Mouse (Mus musculus) stomach, embryonic 14.5 days (tissue): ENCODE results near the gene Cdc42ep2. TPM values are rescaled to one million over a fixed set of nuclear protein-coding genes. Genes with fewer than 3 reads are reported as not detected.

Source experiments
- ATAC-seq: fragments of 200-750 bp; cut with Nextera tagmentation; 2 replicates; pipeline ENCODE4 v1.8.0; 2017; ENCODE audit warnings: low read depth, moderate TSS enrichment; ENCODE audit not compliant: insufficient number of reproducible peaks, insufficient read depth, low FRiP score
- H3K27ac ChIP-seq: fragments of 300-500 bp; sonication (generic); 2 replicates; pipeline ENCODE4 v1.5.1; 2014; ENCODE audit warnings: mild to moderate bottlenecking, low read length, moderate library complexity, mixed read lengths
- H3K27me3 ChIP-seq: fragments of 300-500 bp; sonication (generic); 2 replicates; pipeline ENCODE4 v1.6.1; 2014; ENCODE audit warnings: low read length, control low read depth, mixed read lengths; ENCODE audit not compliant: control insufficient read depth, insufficient read depth
- H3K36me3 ChIP-seq: fragments of 300-500 bp; sonication (generic); 2 replicates; pipeline ENCODE4 v1.6.1; 2014; ENCODE audit warnings: mild to moderate bottlenecking, control low read depth, low read length, moderate library complexity, mixed read lengths; ENCODE audit not compliant: control insufficient read depth, insufficient read depth
- H3K4me1 ChIP-seq: fragments of 300-500 bp; sonication (generic); 2 replicates; pipeline ENCODE4 v1.6.1; 2014; ENCODE audit warnings: low read length, control low read depth, mixed read lengths; ENCODE audit not compliant: control insufficient read depth, insufficient read depth
- H3K4me2 ChIP-seq: fragments of 300-500 bp; sonication (generic); replicated peaks from 2 replicates; pipeline ENCODE4 v1.6.1; 2014; ENCODE audit warnings: low read depth, low read length, control low read depth
- H3K4me3 ChIP-seq: fragments of 300-500 bp; sonication (generic); 2 replicates; pipeline ENCODE4 v1.5.1; 2014; ENCODE audit warnings: low read depth, low read length, control low read depth
- H3K9ac ChIP-seq: fragments of 300-500 bp; sonication (generic); replicated peaks from 2 replicates; pipeline ENCODE4 v1.6.1; 2014; ENCODE audit warnings: low read depth, mild to moderate bottlenecking, control low read depth, low read length, moderate library complexity, mixed read lengths
- H3K9me3 ChIP-seq: fragments of 300-500 bp; sonication (generic); 2 replicates; pipeline ENCODE4 v1.6.1; 2016; ENCODE audit warnings: low read depth, low read length, control low read depth; ENCODE audit not compliant: control insufficient read depth
- WGBS: fragments of 180-500 bp; shearing (Covaris S2); extraction: QIAGEN DNeasy Blood & Tissue Kit; methylation state at CpG from one replicate; pipeline ENCODE4 v1.1.7; 2014; 5-methylcytosine and 5-hydroxymethylcytosine counted together
- polyA plus RNA-seq: library from polyadenylated mRNA; unstranded; fragments of >200 nt; fragmentation: Nextera tagmentation; extraction: Ambion mirVana; gene quantifications from 2 replicates; pipeline ENCODE4 v1.2.1, GENCODE M21; 2014

The Cdc42ep2 gene
- polyA plus RNA-seq, 1 experiment from 2014 or later = 7.4 TPM

- H3K9me3 ChIP-seq = no peaks in the 10 kb centered on the region
- no peak overlapping the region for H3K9ac ChIP-seq
- no peaks in the 10 kb centered on the region for H3K27me3 ChIP-seq
- H3K36me3 ChIP-seq = no peaks in the 10 kb centered on the region
- peaks cover 19% of the 10 kb centered on the region for H3K4me1 ChIP-seq
- H3K27ac ChIP-seq = no peak overlapping the region
- no peak for ATAC-seq
- WGBS = 63% methylated on average over 8 of the region's 8 CpGs
- no peak overlapping the region for H3K4me3 ChIP-seq
- H3K4me2 ChIP-seq = no peak overlapping the region
Observed at GRCm38 (mm10) chr19:5927532-5927931, 2.9 kb upstream of the Cdc42ep2 start.

GRCm38 (mm10) chr19:5927026-5927425 lies 2.4 kb upstream of the Cdc42ep2 start:
- H3K27me3 ChIP-seq = no peaks in the 10 kb centered on the region
- no peaks in the 10 kb centered on the region for H3K9me3 ChIP-seq
- no peak for ATAC-seq
- H3K4me2 ChIP-seq = no peak overlapping the region
- no peak overlapping the region for H3K9ac ChIP-seq
- no peak overlapping the region for H3K4me3 ChIP-seq
- peaks cover 22% of the 10 kb centered on the region for H3K4me1 ChIP-seq
- 83% methylated on average over 11 of the region's 11 CpGs for WGBS
- H3K27ac ChIP-seq = no peak overlapping the region
- H3K36me3 ChIP-seq = no peaks in the 10 kb centered on the region

- WGBS = 29% methylated on average over 11 of the region's 11 CpGs
- H3K9ac ChIP-seq = no peak overlapping the region
- H3K4me1 ChIP-seq = peaks cover 29% of the 10 kb centered on the region
- no peak for ATAC-seq
- no peaks in the 10 kb centered on the region for H3K36me3 ChIP-seq
- H3K27me3 ChIP-seq = no peaks in the 10 kb centered on the region
- peak overlapping the region; percentile 45 for H3K4me3 ChIP-seq
- H3K4me2 ChIP-seq = peak overlapping the region; percentile 97
- H3K27ac ChIP-seq = peak overlapping the region; percentile 34; the same call in 1 of the 2 replicates
- no peaks in the 10 kb centered on the region for H3K9me3 ChIP-seq
Observed at GRCm38 (mm10) chr19:5925311-5925855, 767 bp upstream of the Cdc42ep2 start.

- Histone ChIP-seq H3K9me3 (no peaks in the 10 kb centered on the region), H3K4me1 (peaks cover 20% of the 10 kb centered on the region)
Observed at GRCm38 (mm10) chr19:5923990-5924712, 465 bp downstream of the Cdc42ep2 start.

GRCm38 (mm10) chr19:5922963-5923362 lies 1.7 kb downstream of the Cdc42ep2 start:
- Histone ChIP-seq H3K9ac (no peak overlapping the region), H3K4me3 (no peak overlapping the region), H3K9me3 (no peaks in the 10 kb centered on the region), H3K27ac (no peak overlapping the region), H3K4me1 (peaks cover 13% of the 10 kb centered on the region), H3K27me3 (no peaks in the 10 kb centered on the region), H3K36me3 (no peaks in the 10 kb centered on the region), H3K4me2 (no peak overlapping the region)
- no peak for ATAC-seq
- 98% methylated on average over 3 of the region's 3 CpGs for WGBS

More at GRCm38 (mm10) chr19:5923990-5924712, 465 bp downstream of the Cdc42ep2 start:
- Histone ChIP-seq H3K36me3 (no peaks in the 10 kb centered on the region), H3K4me2 (peak overlapping the region; percentile 97), H3K27me3 (no peaks in the 10 kb centered on the region), H3K27ac (peak overlapping the region; percentile 62), H3K9ac (peak overlapping the region; percentile 25; the same call in 1 of the 2 replicates), H3K4me3 (peak overlapping the region; percentile 45)
- under 1% methylated on average over 38 of the region's 38 CpGs for WGBS
- ATAC-seq = peak; percentile 72

GRCm38 (mm10) chr19:5922119-5922942 lies 2.3 kb downstream of the Cdc42ep2 start:
- WGBS = 70% methylated on average over 15 of the region's 15 CpGs
- Histone ChIP-seq H3K4me1 (peaks cover 13% of the 10 kb centered on the region), H3K27me3 (no peaks in the 10 kb centered on the region), H3K9me3 (no peaks in the 10 kb centered on the region), H3K4me2 (peak overlapping the region; percentile 17; the same call in 1 of the 2 replicates), H3K27ac (no peak overlapping the region; the same call in 1 of the 2 replicates), H3K4me3 (no peak overlapping the region), H3K36me3 (peaks cover 6% of the 10 kb centered on the region), H3K9ac (no peak overlapping the region)
- ATAC-seq = no peak

GRCm38 (mm10) chr19:5921715-5922114 lies 2.9 kb downstream of the Cdc42ep2 start:
- Histone ChIP-seq H3K36me3 (peaks cover 11% of the 10 kb centered on the region), H3K4me2 (peak overlapping the region; percentile 17; the same call in 1 of the 2 replicates), H3K4me3 (no peak overlapping the region), H3K27ac (no peak overlapping the region; the same call in 1 of the 2 replicates), H3K27me3 (no peaks in the 10 kb centered on the region), H3K9ac (no peak overlapping the region), H3K9me3 (no peaks in the 10 kb centered on the region), H3K4me1 (peaks cover 13% of the 10 kb centered on the region)
- WGBS = 15% methylated on average over 9 of the region's 9 CpGs
- ATAC-seq = no peak

- H3K4me1 ChIP-seq = peaks cover 22% of the 10 kb centered on the region
- 20% methylated on average over 13 of the region's 13 CpGs for WGBS
- peak within 1 kb of the TSS; percentile 98 for H3K9ac ChIP-seq
- H3K4me3 ChIP-seq = peak within 1 kb of the TSS; percentile 97
- peak within 1 kb of the TSS; percentile 78 for H3K27ac ChIP-seq
- H3K36me3 ChIP-seq = peaks cover 11% of the 10 kb centered on the region
- ATAC-seq = peak; percentile 54; the same call in 1 of the 2 replicates
- H3K9me3 ChIP-seq = no peaks in the 10 kb centered on the region
- H3K27me3 ChIP-seq = no peaks in the 10 kb centered on the region
- peak within 1 kb of the TSS; percentile 80 for H3K4me2 ChIP-seq
Observed at GRCm38 (mm10) chr19:5913007-5913719, 11.5 kb downstream of the Cdc42ep2 start, which contains the start of gene Dpf2. Gene Dpf2, minus strand, starts transcription at chr19:5913010.
